In genomic region chr14:52188788-52189187, GRCm38 (mm10) we compare ENCODE assay signal across 32 mouse cellular contexts.
"Had no signal": no experiment of that assay in that cellular context is flagged by ENCODE, and none has a peak within 500 bp of the region (broad histone marks: within the 10 kb centered on the region; RNA-seq: fewer than 3 reads in every experiment).

No protein-coding gene starts in this region.

- H3K9ac ChIP-seq: heart, embryonic 12.5 days; heart, embryonic 13.5 days; heart, embryonic 15.5 days; hindbrain, embryonic 12.5 days; hindbrain, embryonic 13.5 days; hindbrain, embryonic 14.5 days; hindbrain, embryonic 15.5 days; intestine, embryonic 15.5 days; kidney, embryonic 15.5 days had no signal

- H3K4me3 ChIP-seq: heart, embryonic 12.5 days; heart, embryonic 13.5 days; heart, embryonic 15.5 days; hindbrain, embryonic 10.5 days; hindbrain, embryonic 12.5 days; hindbrain, embryonic 13.5 days; hindbrain, embryonic 15.5 days; intestine, embryonic 15.5 days; kidney, embryonic 15.5 days; layer of hippocampus, adult 2 months; left cerebral cortex, adult 2 months had no signal

- H3K4me1 ChIP-seq: hindbrain, embryonic 10.5 days; hindbrain, embryonic 12.5 days; hindbrain, embryonic 13.5 days; hindbrain, embryonic 15.5 days; intestine, embryonic 15.5 days; kidney, embryonic 15.5 days had no signal

- H3K9me3 ChIP-seq: heart, embryonic 12.5 days; heart, embryonic 13.5 days; heart, embryonic 15.5 days; hindbrain, embryonic 10.5 days; hindbrain, embryonic 12.5 days; hindbrain, embryonic 13.5 days; hindbrain, embryonic 15.5 days; intestine, embryonic 15.5 days; kidney, embryonic 15.5 days had no signal

- H3K36me3 ChIP-seq: hindbrain, embryonic 15.5 days; intestine, embryonic 15.5 days had no signal

- H3K27ac ChIP-seq: heart, embryonic 13.5 days; heart, embryonic 15.5 days; hindbrain, embryonic 10.5 days; hindbrain, embryonic 12.5 days; hindbrain, embryonic 13.5 days; hindbrain, embryonic 14.5 days; hindbrain, embryonic 15.5 days; hindbrain, postnatal 0 days; intestine, embryonic 15.5 days; kidney, embryonic 15.5 days; kidney, postnatal 0 days; layer of hippocampus, adult 2 months; left cerebral cortex, adult 2 months had no signal

- ATAC-seq: hindbrain, postnatal 0 days; inflammation-experienced regulatory T-cells, adult 6 months; intestine, embryonic 15.5 days; intestine, embryonic 16.5 days; intestine, postnatal 0 days had no signal

- H3K27me3 ChIP-seq: heart, embryonic 12.5 days; heart, embryonic 13.5 days; heart, embryonic 15.5 days; hindbrain, embryonic 12.5 days; hindbrain, embryonic 13.5 days; hindbrain, embryonic 15.5 days; intestine, embryonic 15.5 days; kidney, embryonic 15.5 days had no signal

- DNase-seq: heart, postnatal 14 days; heart, postnatal 36 days; heart, postnatal 4 days; kidney, adult 11 months; kidney, adult 18-20 months; kidney, adult 2 months; kidney, adult 8-10 months; kidney, adult 9 months; kidney, postnatal 10 days; kidney, postnatal 14 days; kidney, postnatal 25 days; kidney, postnatal 36 days; kidney, postnatal 4 days; layer of hippocampus, adult 9-11 months; layer of hippocampus, postnatal 36 days had no signal
